19 mouse cellular contexts compared by ENCODE assay signal in genomic region chr4:120717591-120717990, GRCm38 (mm10). TPM values are rescaled to one million over a fixed set of nuclear protein-coding genes. Genes with fewer than 3 reads are reported as not detected.
DNase-seq lines count a peak whose midpoint lies in the region; ATAC-seq lines count a peak whose summit lies in the region.
"Had no signal": no experiment of that assay in that cellular context is flagged by ENCODE, and none has a peak within 500 bp of the region (broad histone marks: within the 10 kb centered on the region; RNA-seq: fewer than 3 reads in every experiment).

No protein-coding gene starts in this region.

- DNase-seq in heart, postnatal 10 days = peak; percentile 49 to 50
- no peak for DNase-seq in heart, embryonic 10.5 days (ENCODE audit: low spot score)
- DNase-seq in right cerebral cortex, adult 2 months (ENCODE audit: low spot score in 2 of 2) = peak; percentile 43 to 64
- DNase-seq in right cerebral cortex, postnatal 14 days = no peak
- DNase-seq in left cerebral cortex, postnatal 36 days (ENCODE audit: low spot score in 2 of 2) = peak; percentile 54 to 66
- no peak for DNase-seq in liver
- no peak for DNase-seq in testis, postnatal 14 days (ENCODE audit: low spot score)
- DNase-seq: cerebellum, postnatal 10 days; gastrocnemius, postnatal 10 days; heart, adult 2 months; lung, postnatal 36 days; retina, postnatal 1 day; thymus, adult 2 months had no signal

- H3K27me3 ChIP-seq in heart, embryonic 10.5 days (ENCODE audit: insufficient read depth, poor library complexity, severe bottlenecking) = peaks cover 67% of the 10 kb centered on the region
- peaks cover 32% of the 10 kb centered on the region for H3K27me3 ChIP-seq in hindbrain, embryonic 13.5 days

- intact Hi-C loops in heart, postnatal 10 days (cut with DNase I) = no loop called here
- intact Hi-C loops in left cerebral cortex, postnatal 36 days (cut with DNase I) = no loop called here

- no peak overlapping the region for H3K4me2 ChIP-seq in hindbrain, embryonic 13.5 days
- H3K4me2 ChIP-seq: midbrain, embryonic 11.5 days had no signal

- H3K9ac ChIP-seq in hindbrain, embryonic 13.5 days = no peak overlapping the region
- H3K9ac ChIP-seq: liver, embryonic 15.5 days had no signal

- H3K4me1 ChIP-seq in heart, embryonic 10.5 days = peaks cover 27% of the 10 kb centered on the region
- peaks cover 36% of the 10 kb centered on the region for H3K4me1 ChIP-seq in hindbrain, embryonic 13.5 days (replicated peaks)

- 72% methylated on average over 8 of the region's 8 CpGs for WGBS in heart, embryonic 10.5 days
- 76% methylated on average over 8 of the region's 8 CpGs for WGBS in hindbrain, embryonic 13.5 days

- no peaks in the 10 kb centered on the region for H3K36me3 ChIP-seq in heart, embryonic 10.5 days
- H3K36me3 ChIP-seq in hindbrain, embryonic 13.5 days = no peaks in the 10 kb centered on the region
- H3K36me3 ChIP-seq: liver, embryonic 15.5 days had no signal

- no peaks in the 10 kb centered on the region for H3K9me3 ChIP-seq in heart, embryonic 10.5 days
- no peaks in the 10 kb centered on the region for H3K9me3 ChIP-seq in hindbrain, embryonic 13.5 days
- H3K9me3 ChIP-seq: liver, embryonic 15.5 days had no signal

- no peak for ATAC-seq in hindbrain, embryonic 13.5 days (ENCODE audit: low FRiP score)
- ATAC-seq: forebrain, embryonic 14.5 days had no signal

- no peak overlapping the region for H3K4me3 ChIP-seq in heart, embryonic 10.5 days
- no peak overlapping the region for H3K4me3 ChIP-seq in hindbrain, embryonic 13.5 days
- H3K4me3 ChIP-seq: heart, adult 2 months; liver, embryonic 15.5 days had no signal

- no peak overlapping the region for H3K27ac ChIP-seq in heart, embryonic 10.5 days
- no peak overlapping the region for H3K27ac ChIP-seq in hindbrain, embryonic 13.5 days
- H3K27ac ChIP-seq: heart, adult 2 months; liver, embryonic 15.5 days had no signal

RNA-seq across cellular contexts. Expression of gene Kcnq4, which starts 30.8 kb away (rescaled TPM):
- 1 to 10 TPM; 3.3 to 3.5 TPM for total RNA-seq in heart, postnatal 10 days (2021)
- polyA plus RNA-seq in heart, embryonic 10.5 days (2016; fragmentation: Nextera tagmentation; extraction: Ambion mirVana) = 1.1 and 1.7 TPM in 2 replicates
- total RNA-seq in left cerebral cortex, postnatal 36 days (2021) = 1 to 10 TPM; 6.5 to 7.7 TPM
- 4.8 and 5.8 TPM in 2 replicates for polyA plus RNA-seq in hindbrain, embryonic 13.5 days (2015; fragmentation: Nextera tagmentation; extraction: Ambion mirVana)
- total RNA-seq: neutrophil, adult 5-6 weeks had no signal
- polyA plus RNA-seq: inflammation-experienced regulatory T-cells, adult 6 months had no signal

RNA-seq across cellular contexts. Expression of gene Cited4, which starts 51.2 kb away (rescaled TPM):
- 10 to 100 TPM; 76.0 to 81.5 TPM for total RNA-seq in heart, postnatal 10 days (2021)
- 47.3 and 47.5 TPM in 2 replicates for polyA plus RNA-seq in heart, embryonic 10.5 days (2016; fragmentation: Nextera tagmentation; extraction: Ambion mirVana)
- total RNA-seq in left cerebral cortex, postnatal 36 days (2021) = 10 to 100 TPM; 19.3 to 25.5 TPM
- polyA plus RNA-seq in hindbrain, embryonic 13.5 days (2015; fragmentation: Nextera tagmentation; extraction: Ambion mirVana) = 0.61 and 0.93 TPM in 2 replicates
- total RNA-seq: neutrophil, adult 5-6 weeks had no signal

Comparison
In these comparisons a context has a peak if more than half of its experiments do, and no peak if none do; other contexts are left out.
1. DNase-seq: peak in heart, postnatal 10 days (2 of 2), right cerebral cortex, adult 2 months (2 of 2) and left cerebral cortex, postnatal 36 days (2 of 2); none in heart, embryonic 10.5 days (single experiment), right cerebral cortex, postnatal 14 days (single experiment), liver (single experiment) and testis, postnatal 14 days (single experiment).